Mouse (Mus musculus) intestine, embryonic 14.5 days (tissue): ENCODE measurements at regions not wholly inside any gene's neighbourhood (a gene's known extent, or its start where the extent isn't known, plus 50 kb on each side); places are given as distances from the start of the nearest gene placed in this dataset.

Experiments used
- ATAC-seq: fragments of 200-750 bp; cut with Nextera tagmentation; replicated peaks from 2 replicates; pipeline ENCODE4 v1.8.0; 2017; ENCODE audit warnings: low read depth, moderate number of reproducible peaks, moderate TSS enrichment, moderate library complexity; ENCODE audit not compliant: low FRiP score, low TSS enrichment
- DNase-seq: peaks from one replicate; pipeline ENCODE4 v3.0.0-alpha.2; 2018; ENCODE audit warnings: low spot score
- H3K27ac ChIP-seq: fragments of 300-500 bp; sonication (generic); 2 replicates; pipeline ENCODE4 v1.5.1; 2014; ENCODE audit warnings: low read depth, mild to moderate bottlenecking, control low read depth
- H3K27me3 ChIP-seq: fragments of 300-500 bp; sonication (generic); replicated peaks from 2 replicates; pipeline ENCODE4 v1.6.1; 2014; ENCODE audit warnings: low read length, control low read depth; ENCODE audit not compliant: control insufficient read depth, insufficient read depth
- H3K36me3 ChIP-seq: fragments of 300-500 bp; sonication (generic); 2 replicates; pipeline ENCODE4 v1.6.1; 2014; ENCODE audit warnings: low read length, control low read depth; ENCODE audit not compliant: control insufficient read depth, insufficient read depth
- H3K4me1 ChIP-seq: fragments of 300-500 bp; sonication (generic); replicated peaks from 2 replicates; pipeline ENCODE4 v1.6.1; 2014; ENCODE audit warnings: low read length, control low read depth, mixed read lengths; ENCODE audit not compliant: control insufficient read depth, insufficient read depth
- H3K4me2 ChIP-seq: fragments of 300-500 bp; sonication (generic); 2 replicates; pipeline ENCODE4 v1.6.1; 2014; ENCODE audit warnings: low read length
- H3K4me3 ChIP-seq: fragments of 300-500 bp; sonication (generic); 2 replicates; pipeline ENCODE4 v1.5.1; 2014; ENCODE audit warnings: low read depth, low read length, control low read depth, mixed read lengths
- H3K9ac ChIP-seq: fragments of 300-500 bp; sonication (generic); 2 replicates; pipeline ENCODE4 v1.6.1; 2014; ENCODE audit warnings: mild to moderate bottlenecking, low read length
- H3K9me3 ChIP-seq: fragments of 300-500 bp; sonication (generic); 2 replicates; pipeline ENCODE4 v1.6.1; 2016; ENCODE audit warnings: low read length, control low read depth; ENCODE audit not compliant: control insufficient read depth
- WGBS: fragments of 180-500 bp; shearing (Covaris S2); extraction: QIAGEN DNeasy Blood & Tissue Kit; methylation state at CpG from one replicate; pipeline ENCODE4 v1.1.7; 2014; 5-methylcytosine and 5-hydroxymethylcytosine counted together

DNA sequence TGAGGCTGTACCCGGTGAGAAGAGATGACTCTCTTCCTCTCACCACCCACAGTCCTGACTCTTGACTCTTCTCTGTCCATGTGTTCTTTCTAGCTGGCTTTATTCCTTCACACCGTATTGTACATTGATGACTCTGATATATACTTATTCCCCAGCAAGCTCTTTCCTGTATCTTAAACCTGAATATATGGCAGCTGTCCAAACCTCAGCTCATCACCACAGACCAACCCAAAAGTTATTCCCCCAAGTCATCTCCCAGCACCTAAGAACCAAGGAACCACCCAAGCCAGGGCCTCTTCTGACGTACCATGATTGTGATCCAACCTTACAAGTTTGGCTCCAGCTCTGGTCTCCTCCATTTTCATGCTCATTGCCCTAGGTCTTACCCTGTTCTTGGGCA, 99.1 kb upstream of the Prdm1 start:
- H3K4me3 ChIP-seq, result no peak overlapping the region
- no peaks in the 10 kb centered on the region for H3K9me3 ChIP-seq
- H3K27me3 ChIP-seq, result no peaks in the 10 kb centered on the region
- no peak overlapping the region for H3K4me2 ChIP-seq
- no peak for DNase-seq
- H3K36me3 ChIP-seq, result no peaks in the 10 kb centered on the region
- H3K27ac ChIP-seq, result no peak overlapping the region
- 94% methylated on average over 3 of the region's 3 CpGs for WGBS
- H3K4me1 ChIP-seq, result no peaks in the 10 kb centered on the region
- no peak for ATAC-seq
- H3K9ac ChIP-seq, result no peak overlapping the region

GRCm38 (mm10) chr10:44625521-44625920, 97.2 kb upstream of the Prdm1 start:
- Histone ChIP-seq H3K4me2 (no peak overlapping the region), H3K9ac (no peak overlapping the region), H3K4me3 (no peak overlapping the region), H3K27me3 (no peaks in the 10 kb centered on the region), H3K9me3 (no peaks in the 10 kb centered on the region), H3K4me1 (no peaks in the 10 kb centered on the region), H3K27ac (no peak overlapping the region), H3K36me3 (no peaks in the 10 kb centered on the region)
- DNase-seq (no peak), ATAC-seq (no peak)
- 78% methylated on average over 4 of the region's 4 CpGs for WGBS

GRCm38 (mm10) chr10:44615586-44615985, 87.3 kb upstream of the Prdm1 start:
- no peak for DNase-seq
- H3K4me3 ChIP-seq, result no peak overlapping the region
- no peak overlapping the region for H3K27ac ChIP-seq
- WGBS, result 79% methylated on average over 1 of the region's 1 CpGs
- ATAC-seq, result no peak
- no peak overlapping the region for H3K9ac ChIP-seq
- no peaks in the 10 kb centered on the region for H3K9me3 ChIP-seq
- no peak overlapping the region for H3K4me2 ChIP-seq
- no peaks in the 10 kb centered on the region for H3K36me3 ChIP-seq
- no peaks in the 10 kb centered on the region for H3K27me3 ChIP-seq
- no peaks in the 10 kb centered on the region for H3K4me1 ChIP-seq

GRCm38 (mm10) chr10:44612571-44612970, 84.3 kb upstream of the Prdm1 start:
- ATAC-seq (no peak), DNase-seq (no peak)
- no peaks in the 10 kb centered on the region for H3K4me1 ChIP-seq
- no peak overlapping the region for H3K27ac ChIP-seq
- H3K4me2 ChIP-seq, result no peak overlapping the region
- no peak overlapping the region for H3K9ac ChIP-seq
- no peaks in the 10 kb centered on the region for H3K27me3 ChIP-seq
- H3K9me3 ChIP-seq, result no peaks in the 10 kb centered on the region
- no peaks in the 10 kb centered on the region for H3K36me3 ChIP-seq
- WGBS, result 86% methylated on average over 7 of the region's 7 CpGs
- H3K4me3 ChIP-seq, result no peak overlapping the region

DNA sequence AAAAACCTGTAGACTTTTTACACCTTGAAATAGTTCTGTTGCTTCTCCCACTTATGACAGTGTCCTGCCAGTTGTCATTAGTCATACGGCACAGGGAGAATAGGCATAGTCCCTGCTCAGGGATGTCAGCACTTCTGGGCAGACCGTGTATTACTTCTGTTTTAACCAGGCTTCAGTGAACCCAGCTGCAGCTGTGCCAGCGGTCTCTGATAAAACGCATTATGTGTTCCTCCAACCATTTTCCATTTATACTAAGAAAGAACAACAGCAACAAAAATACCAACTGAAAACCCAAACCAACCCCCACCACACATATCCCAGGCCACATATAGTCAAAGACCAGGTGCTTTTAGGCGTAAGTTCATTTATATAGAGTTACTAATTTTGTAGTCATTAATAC, 83.1 kb upstream of the Prdm1 start:
- no peak overlapping the region for H3K4me3 ChIP-seq
- no peak overlapping the region for H3K9ac ChIP-seq
- H3K4me1 ChIP-seq, result no peaks in the 10 kb centered on the region
- H3K36me3 ChIP-seq, result no peaks in the 10 kb centered on the region
- WGBS, result 88% methylated on average over 5 of the region's 5 CpGs
- no peaks in the 10 kb centered on the region for H3K27me3 ChIP-seq
- H3K4me2 ChIP-seq, result no peak overlapping the region
- H3K27ac ChIP-seq, result no peak overlapping the region
- no peaks in the 10 kb centered on the region for H3K9me3 ChIP-seq
- ATAC-seq (no peak), DNase-seq (no peak)

- no peak overlapping the region for H3K27ac ChIP-seq
- no peak overlapping the region for H3K9ac ChIP-seq
- no peak overlapping the region for H3K4me3 ChIP-seq
- no peak for ATAC-seq
- H3K36me3 ChIP-seq, result no peaks in the 10 kb centered on the region
- no peak for DNase-seq
- H3K27me3 ChIP-seq, result no peaks in the 10 kb centered on the region
- H3K9me3 ChIP-seq, result no peaks in the 10 kb centered on the region
- 77% methylated on average over 6 of the region's 6 CpGs for WGBS
- no peaks in the 10 kb centered on the region for H3K4me1 ChIP-seq
- H3K4me2 ChIP-seq, result no peak overlapping the region
These were observed 80.9 kb upstream of the Prdm1 start for GRCm38 (mm10) chr10:44609187-44609586.

DNA sequence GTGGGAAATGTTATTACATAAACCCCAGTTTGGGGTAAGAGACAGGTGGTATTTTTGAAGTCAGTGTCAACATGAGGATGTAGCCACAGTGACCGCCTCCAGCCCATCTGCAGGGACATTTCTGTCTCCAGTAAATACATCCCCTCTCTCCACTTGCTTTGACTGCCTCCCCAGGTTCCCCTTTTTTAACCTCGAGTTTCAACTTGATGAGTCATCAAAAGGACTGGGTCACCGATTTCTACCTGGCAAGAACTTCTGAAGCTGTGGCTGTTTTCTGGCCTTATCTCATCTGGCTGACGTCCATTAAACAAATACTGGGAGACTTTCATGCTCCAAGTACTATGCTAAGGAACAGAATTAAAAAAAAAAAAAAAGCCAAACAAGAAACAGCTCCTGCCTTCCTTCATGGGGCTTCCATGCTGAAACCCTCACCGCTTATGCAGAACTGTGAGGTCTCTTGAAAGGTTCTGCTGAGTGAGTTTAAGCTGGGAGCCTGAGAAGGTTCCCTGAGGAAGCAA, 79.1 kb upstream of the Prdm1 start:
- Histone ChIP-seq H3K4me1 (no peaks in the 10 kb centered on the region), H3K9me3 (no peaks in the 10 kb centered on the region), H3K27ac (no peak overlapping the region), H3K27me3 (no peaks in the 10 kb centered on the region), H3K4me3 (no peak overlapping the region), H3K4me2 (no peak overlapping the region), H3K9ac (no peak overlapping the region), H3K36me3 (no peaks in the 10 kb centered on the region)
- no peak for ATAC-seq
- no peak for DNase-seq
- 56% methylated on average over 5 of the region's 5 CpGs for WGBS

DNA sequence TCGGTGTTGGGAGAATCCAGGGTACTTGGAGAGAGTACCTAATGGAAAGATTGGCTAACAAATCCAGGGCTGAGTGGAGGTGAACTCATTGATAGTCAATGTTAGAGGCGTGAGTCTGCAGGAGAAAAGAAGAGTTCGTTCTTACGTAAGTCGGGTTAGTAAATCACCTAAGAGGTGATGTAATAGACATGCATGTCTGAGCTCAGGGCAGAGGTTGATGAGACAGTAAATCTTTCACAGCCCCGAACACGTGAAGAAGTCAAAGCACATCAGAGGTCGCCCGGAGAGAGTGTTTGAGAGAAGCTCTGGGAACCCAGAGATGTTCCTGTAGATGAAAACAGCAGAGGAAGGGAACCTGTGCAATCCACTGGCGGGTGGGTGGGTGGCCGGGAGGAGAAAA, 76.2 kb upstream of the Prdm1 start:
- no peaks in the 10 kb centered on the region for H3K9me3 ChIP-seq
- H3K4me1 ChIP-seq, result no peaks in the 10 kb centered on the region
- H3K36me3 ChIP-seq, result no peaks in the 10 kb centered on the region
- no peaks in the 10 kb centered on the region for H3K27me3 ChIP-seq
- H3K4me3 ChIP-seq, result no peak overlapping the region
- H3K9ac ChIP-seq, result no peak overlapping the region
- H3K4me2 ChIP-seq, result no peak overlapping the region
- WGBS, result 80% methylated on average over 11 of the region's 11 CpGs
- H3K27ac ChIP-seq, result no peak overlapping the region
- ATAC-seq (no peak), DNase-seq (no peak)

DNA sequence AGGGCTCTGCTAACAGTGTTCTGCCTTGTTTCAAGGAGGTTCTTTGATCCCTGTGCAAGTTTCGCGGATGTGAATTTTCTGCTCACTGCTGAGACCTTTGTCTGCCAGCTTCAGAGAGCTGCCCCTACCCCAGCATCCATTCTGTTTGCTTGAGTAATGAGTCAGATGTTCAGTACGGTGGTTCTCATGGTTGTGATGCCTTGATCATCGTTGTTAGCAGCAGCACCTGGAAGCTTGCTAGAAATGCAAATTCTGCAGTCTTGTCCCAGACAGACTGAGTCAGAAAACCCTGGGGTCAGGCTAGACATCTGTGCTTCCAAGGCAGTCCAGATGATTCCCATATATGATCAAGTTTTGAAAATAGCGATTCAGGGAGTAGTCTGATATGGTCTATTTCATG, 75.2 kb upstream of the Prdm1 start:
- ATAC-seq (no peak), DNase-seq (no peak)
- Histone ChIP-seq H3K9me3 (no peaks in the 10 kb centered on the region), H3K9ac (no peak overlapping the region), H3K27me3 (no peaks in the 10 kb centered on the region), H3K4me1 (no peaks in the 10 kb centered on the region), H3K36me3 (no peaks in the 10 kb centered on the region), H3K27ac (no peak overlapping the region), H3K4me2 (no peak overlapping the region), H3K4me3 (no peak overlapping the region)
- WGBS, result 81% methylated on average over 5 of the region's 5 CpGs
